Mouse (Mus musculus) liver, postnatal 0 days (tissue): Measurements from ENCODE around the gene Tmod1. TPM values are rescaled to one million over a fixed set of nuclear protein-coding genes. Genes with fewer than 3 reads are reported as not detected.

Experiments
- ATAC-seq: fragments of 200-750 bp; cut with Nextera tagmentation; 2 replicates; pipeline ENCODE4 v1.8.0; 2017; ENCODE audit warnings: mild to moderate bottlenecking, moderate library complexity
- DNase-seq: peaks from one replicate; pipeline ENCODE4 v3.0.0-alpha.2; 2016
- H3K27ac ChIP-seq: fragments of 300-500 bp; sonication (generic); 2 replicates; pipeline ENCODE4 v1.5.1; 2014; ENCODE audit warnings: antibody characterized with exemption, moderate library complexity, mild to moderate bottlenecking, low read depth
- H3K27me3 ChIP-seq: fragments of 300-500 bp; sonication (generic); 2 replicates; pipeline ENCODE4 v1.6.1; 2014; ENCODE audit warnings: low read length, control low read depth, mixed read lengths; ENCODE audit not compliant: insufficient read depth
- H3K36me3 ChIP-seq: fragments of 300-500 bp; sonication (generic); replicated peaks from 2 replicates; pipeline ENCODE4 v1.6.1; 2014; ENCODE audit warnings: mild to moderate bottlenecking, control low read depth, low read length, moderate library complexity, mixed read lengths; ENCODE audit not compliant: insufficient read depth
- H3K4me1 ChIP-seq: fragments of 300-500 bp; sonication (generic); 2 replicates; pipeline ENCODE4 v1.6.1; 2014; ENCODE audit warnings: antibody characterized with exemption, mild to moderate bottlenecking, control low read depth; ENCODE audit not compliant: insufficient read depth
- H3K4me2 ChIP-seq: fragments of 300-500 bp; sonication (generic); 2 replicates; pipeline ENCODE4 v1.6.1; 2014; ENCODE audit warnings: low read depth, mild to moderate bottlenecking, low read length, moderate library complexity, mixed read lengths
- H3K4me3 ChIP-seq: fragments of 300-500 bp; sonication (generic); 2 replicates; pipeline ENCODE4 v1.5.1; 2014; ENCODE audit warnings: low read depth, low read length
- H3K9ac ChIP-seq: fragments of 300-500 bp; sonication (generic); replicated peaks from 2 replicates; pipeline ENCODE4 v1.6.1; 2014; ENCODE audit warnings: mild to moderate bottlenecking, moderate library complexity
- H3K9me3 ChIP-seq: fragments of 300-500 bp; sonication (generic); 2 replicates; pipeline ENCODE4 v1.6.1; 2016; ENCODE audit warnings: mild to moderate bottlenecking, control low read depth, low read length, mixed read lengths
- CTCF ChIP-seq: sonication (generic); IDR thresholded peaks from 2 replicates; pipeline ENCODE4 v1.5.1; 2016; ENCODE audit warnings: antibody characterized with exemption, low read depth
- EP300 ChIP-seq: IDR thresholded peaks from 2 replicates; pipeline ENCODE4 v1.6.1; 2016; ENCODE audit warnings: antibody characterized with exemption, low read depth, mild to moderate bottlenecking
- WGBS: fragments of 180-500 bp; shearing (Covaris S2); extraction: QIAGEN DNeasy Blood & Tissue Kit; methylation state at CpG from one replicate; pipeline ENCODE4 v1.1.7; 2014; ENCODE audit not compliant: insufficient replicate concordance; 5-methylcytosine and 5-hydroxymethylcytosine counted together
- polyA plus RNA-seq: library from polyadenylated mRNA; unstranded; fragments of >200 nt; fragmentation: Nextera tagmentation; extraction: Ambion mirVana; gene quantifications from 2 replicates; pipeline ENCODE4 v1.2.1, GENCODE M21; 2015

The Tmod1 gene
- polyA plus RNA-seq, 1 experiment from 2014 or later = 13.9 TPM

- WGBS = 83% methylated on average over 9 of the region's 9 CpGs
- Histone ChIP-seq H3K36me3 (peaks cover 24% of the 10 kb centered on the region), H3K27me3 (no peaks in the 10 kb centered on the region), H3K4me3 (no peak overlapping the region), H3K27ac (no peak overlapping the region), H3K4me1 (no peaks in the 10 kb centered on the region), H3K4me2 (no peak overlapping the region), H3K9me3 (no peaks in the 10 kb centered on the region), H3K9ac (no peak overlapping the region)
- no peak for TF ChIP-seq EP300
- no peak for TF ChIP-seq CTCF
- ATAC-seq (no peak), DNase-seq (no peak)
Measured at GRCm38 (mm10) chr4:46084416-46085172, 45.9 kb downstream of the Tmod1 start.

DNA sequence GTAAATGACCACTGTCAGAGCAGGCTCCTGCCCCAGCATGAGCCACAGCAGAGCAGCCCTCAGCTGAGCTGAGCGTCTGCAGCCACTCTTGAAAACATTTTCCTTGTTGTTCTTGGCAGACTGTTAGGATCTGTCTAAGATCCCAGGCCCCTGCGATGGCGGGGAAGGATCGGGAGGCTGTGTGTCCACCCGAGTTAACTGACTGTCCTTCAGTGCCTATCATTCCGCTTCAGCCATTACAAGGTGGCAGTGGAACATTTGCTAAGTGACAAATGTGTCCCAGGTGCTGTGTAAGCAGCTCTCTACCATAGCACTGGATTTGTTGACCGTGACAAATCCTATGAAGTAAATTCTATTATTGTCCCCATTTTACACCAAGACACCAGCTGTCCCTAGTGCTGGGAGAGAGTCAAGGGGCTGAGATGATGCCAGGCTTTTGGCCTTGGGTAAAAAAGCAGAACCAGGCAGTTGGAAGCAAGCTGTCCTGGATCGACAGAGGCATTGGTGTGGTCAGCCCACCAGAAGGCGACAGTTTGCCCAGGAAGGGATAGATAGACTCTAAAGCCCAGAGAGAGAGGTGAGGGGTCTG, 46.6 kb downstream of the Tmod1 start:
- H3K9ac ChIP-seq = no peak overlapping the region
- peaks cover 20% of the 10 kb centered on the region for H3K36me3 ChIP-seq
- H3K4me3 ChIP-seq = no peak overlapping the region
- WGBS = 76% methylated on average over 9 of the region's 9 CpGs
- no peak overlapping the region for H3K4me2 ChIP-seq
- TF ChIP-seq EP300 = no peak
- no peak for TF ChIP-seq CTCF
- H3K27me3 ChIP-seq = no peaks in the 10 kb centered on the region
- ATAC-seq (no peak), DNase-seq (no peak)
- H3K9me3 ChIP-seq = no peaks in the 10 kb centered on the region
- H3K4me1 ChIP-seq = no peaks in the 10 kb centered on the region
- no peak overlapping the region for H3K27ac ChIP-seq

- H3K27me3 ChIP-seq = no peaks in the 10 kb centered on the region
- no peak for DNase-seq
- H3K27ac ChIP-seq = no peak overlapping the region
- WGBS = 44% methylated on average over 17 of the region's 18 CpGs
- TF ChIP-seq EP300 = no peak
- no peak for TF ChIP-seq CTCF
- H3K36me3 ChIP-seq = peaks cover 24% of the 10 kb centered on the region
- no peaks in the 10 kb centered on the region for H3K9me3 ChIP-seq
- H3K4me3 ChIP-seq = no peak overlapping the region
- no peak overlapping the region for H3K9ac ChIP-seq
- H3K4me1 ChIP-seq = no peaks in the 10 kb centered on the region
- no peak overlapping the region for H3K4me2 ChIP-seq
- ATAC-seq = no peak
Measured at GRCm38 (mm10) chr4:46086718-46087426, 48.1 kb downstream of the Tmod1 start.

DNA sequence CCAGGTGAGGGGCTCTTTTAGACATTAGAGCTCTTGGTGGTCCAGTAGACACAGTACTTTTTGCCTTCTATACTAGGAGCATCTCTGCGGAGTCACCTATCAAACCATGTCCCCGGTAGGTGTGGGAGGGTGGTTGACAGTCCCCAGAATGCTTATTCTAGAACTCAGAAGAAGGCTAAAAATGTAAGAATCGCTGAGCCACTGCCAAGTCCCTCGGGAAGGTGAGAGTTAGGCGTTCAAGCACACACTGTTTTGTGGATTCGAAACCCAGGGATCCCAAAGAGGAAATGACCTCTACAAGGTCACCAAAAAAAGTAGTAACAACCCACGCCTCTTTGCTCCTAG, 48.7 kb downstream of the Tmod1 start:
- H3K4me1 ChIP-seq = no peaks in the 10 kb centered on the region
- no peak overlapping the region for H3K4me3 ChIP-seq
- no peaks in the 10 kb centered on the region for H3K27me3 ChIP-seq
- H3K9me3 ChIP-seq = no peaks in the 10 kb centered on the region
- no peak for ATAC-seq
- no peak for DNase-seq
- WGBS = 76% methylated on average over 7 of the region's 7 CpGs
- peaks cover 24% of the 10 kb centered on the region for H3K36me3 ChIP-seq
- TF ChIP-seq EP300 (no peak), CTCF (no peak)
- no peak overlapping the region for H3K27ac ChIP-seq
- H3K4me2 ChIP-seq = no peak overlapping the region
- H3K9ac ChIP-seq = no peak overlapping the region

DNA sequence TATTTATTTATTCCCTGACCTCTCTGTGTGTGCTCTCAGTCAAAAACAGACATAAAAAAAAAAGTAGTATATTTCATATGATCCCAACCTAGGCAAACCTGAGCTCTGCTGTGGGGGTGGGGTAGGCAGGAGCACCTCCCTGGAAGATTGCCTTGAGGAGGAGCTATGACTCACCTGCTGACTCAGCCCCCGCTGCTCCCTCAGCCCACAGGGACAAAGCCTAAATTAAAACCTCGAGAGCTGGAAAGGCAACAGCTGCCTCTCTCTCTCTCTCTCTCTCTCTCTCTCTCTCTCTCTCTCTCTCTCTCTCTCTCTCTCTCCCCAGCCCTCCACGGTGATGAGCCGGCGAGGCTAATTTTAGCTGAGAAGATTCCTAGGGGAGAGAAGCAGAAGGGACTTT, 49.1 kb downstream of the Tmod1 start:
- no peaks in the 10 kb centered on the region for H3K4me1 ChIP-seq
- WGBS = 46% methylated on average over 5 of the region's 5 CpGs
- H3K9me3 ChIP-seq = no peaks in the 10 kb centered on the region
- no peak overlapping the region for H3K9ac ChIP-seq
- H3K4me2 ChIP-seq = no peak overlapping the region
- ATAC-seq (no peak), DNase-seq (no peak)
- TF ChIP-seq CTCF (no peak), EP300 (no peak)
- no peak overlapping the region for H3K27ac ChIP-seq
- no peaks in the 10 kb centered on the region for H3K27me3 ChIP-seq
- no peak overlapping the region for H3K4me3 ChIP-seq
- peaks cover 27% of the 10 kb centered on the region for H3K36me3 ChIP-seq

DNA sequence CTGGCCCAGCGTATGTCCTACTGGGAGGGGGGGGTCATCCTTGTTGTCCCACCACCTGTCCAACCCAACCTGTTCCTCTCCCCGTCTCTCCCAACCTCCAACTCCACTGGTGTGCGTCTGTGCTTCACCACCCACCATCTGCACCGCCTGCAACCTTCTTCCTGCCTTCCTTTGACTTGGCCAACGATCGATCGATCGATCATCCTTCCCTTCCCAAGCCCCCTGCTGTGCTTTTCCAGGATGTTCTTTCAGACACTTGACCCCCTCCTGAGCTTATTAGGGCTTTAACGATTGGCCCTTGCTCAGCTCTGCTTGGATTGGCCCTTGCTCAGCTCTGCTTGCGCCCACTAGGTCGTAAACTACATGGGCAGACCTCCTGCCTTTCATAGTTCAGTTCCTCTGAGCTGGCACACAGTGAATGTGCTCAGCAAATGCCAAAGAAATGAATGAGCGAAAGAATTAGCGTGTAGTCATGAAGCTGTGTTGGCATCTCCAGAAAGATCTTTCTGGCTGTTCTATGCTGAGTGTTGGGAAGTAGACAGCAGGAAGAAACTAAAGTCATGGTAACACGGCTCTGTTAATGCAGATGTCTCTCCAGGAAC, 50.9 kb downstream of the Tmod1 start:
- H3K36me3 ChIP-seq = peaks cover 25% of the 10 kb centered on the region
- ATAC-seq (no peak), DNase-seq (no peak)
- no peaks in the 10 kb centered on the region for H3K9me3 ChIP-seq
- WGBS = 91% methylated on average over 14 of the region's 14 CpGs
- no peak for TF ChIP-seq EP300
- no peak for TF ChIP-seq CTCF
- H3K27me3 ChIP-seq = no peaks in the 10 kb centered on the region
- no peak overlapping the region for H3K9ac ChIP-seq
- no peak overlapping the region for H3K27ac ChIP-seq
- H3K4me3 ChIP-seq = no peak overlapping the region
- H3K4me1 ChIP-seq = no peaks in the 10 kb centered on the region
- no peak overlapping the region for H3K4me2 ChIP-seq
